Mouse (Mus musculus): Measurements from ENCODE around the gene Myo1b. TPM values are rescaled to one million over a fixed set of nuclear protein-coding genes. Genes with fewer than 3 reads are reported as not detected.
A peak's percentile ranks its signal among the peaks of the same experiment; 100 is the strongest.

The Myo1b gene
- polyA plus RNA-seq, 1 experiment from 2014 or later: 109 TPM

DNA sequence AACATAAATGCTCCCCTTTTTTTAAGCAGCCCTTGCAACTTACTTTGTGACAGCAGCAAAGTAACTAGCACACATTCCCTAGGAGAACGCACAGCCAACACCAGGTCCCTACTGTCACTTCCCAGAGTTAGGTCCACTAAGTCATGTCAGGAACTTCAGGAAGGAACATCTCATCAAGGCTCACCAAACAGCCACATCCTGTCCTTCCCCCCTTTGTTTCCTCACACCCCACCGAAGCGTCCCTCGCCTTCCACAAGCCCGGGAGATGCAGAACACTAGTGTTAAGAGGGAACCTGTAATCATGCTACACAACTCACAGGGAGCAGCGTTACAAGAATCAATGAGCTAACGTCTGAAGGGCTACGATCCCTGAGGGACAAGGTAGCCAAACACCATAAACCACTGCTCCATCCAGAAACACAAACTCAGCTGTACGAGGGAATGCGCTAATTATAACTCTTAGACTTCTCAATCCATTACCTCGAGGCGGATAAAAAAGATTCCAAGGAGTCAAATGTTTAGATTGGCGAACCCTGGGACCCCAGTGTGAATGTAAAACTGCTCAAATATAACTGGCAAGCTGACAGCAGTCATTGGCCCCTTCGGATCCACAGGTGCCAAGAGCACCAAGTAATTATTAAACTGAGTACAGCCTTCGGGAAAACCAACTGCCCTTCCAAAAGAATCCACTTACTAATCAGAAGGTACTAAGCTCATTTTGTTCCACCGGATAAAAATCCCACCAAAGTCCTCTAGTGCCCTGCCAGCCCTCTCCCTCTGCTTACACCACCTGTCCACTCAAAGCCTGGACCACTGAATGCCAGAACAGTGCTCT is 22.1 kb downstream of the Myo1b start:
- no peaks in the 10 kb centered on the region for H3K36me3 ChIP-seq (ENCODE audit: control insufficient read depth, insufficient read depth, low read length)
- ATAC-seq (replicated peaks; ENCODE audit: low FRiP score) (no peak), DNase-seq (ENCODE audit: low spot score) (no peak)
- 88% methylated on average over 16 of the region's 16 CpGs for WGBS
- H3K27me3 ChIP-seq (ENCODE audit: control insufficient read depth, insufficient read depth, low read length): no peaks in the 10 kb centered on the region
- H3K4me1 ChIP-seq (replicated peaks; ENCODE audit: control insufficient read depth, insufficient read depth, low read length): peaks cover 9% of the 10 kb centered on the region; the same call in 1 of the 2 replicates
- H3K4me3 ChIP-seq (ENCODE audit: low read depth, low read length): no peak overlapping the region
- no peaks in the 10 kb centered on the region for H3K9me3 ChIP-seq (ENCODE audit: control insufficient read depth, low read length)
- no peak overlapping the region for H3K4me2 ChIP-seq (ENCODE audit: low read depth, low read length, severe bottlenecking)
- H3K9ac ChIP-seq (ENCODE audit: low read length): no peak overlapping the region
- H3K27ac ChIP-seq (ENCODE audit: low read depth, low read length): no peak overlapping the region

DNA sequence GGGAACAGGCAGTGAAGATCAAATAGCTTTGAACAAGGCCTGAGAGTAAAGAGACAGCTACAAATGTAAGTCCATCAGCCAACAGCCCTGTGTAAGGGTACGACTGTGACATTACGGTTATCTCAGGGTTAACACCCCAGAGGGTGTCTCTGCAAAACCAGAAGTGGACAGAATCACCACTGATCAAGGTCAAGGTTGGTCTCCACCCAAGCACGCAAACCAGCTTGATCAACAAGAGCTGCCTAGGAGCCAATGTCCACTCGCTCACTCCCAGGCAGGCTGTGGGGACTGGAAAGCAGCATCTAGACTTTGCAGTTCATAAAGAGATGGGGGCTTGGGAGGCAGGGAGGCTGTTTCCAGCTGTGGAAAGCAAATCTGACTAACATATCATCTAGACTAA is 23.9 kb downstream of the Myo1b start:
- no peak overlapping the region for H3K4me3 ChIP-seq (ENCODE audit: low read depth, low read length)
- H3K36me3 ChIP-seq (ENCODE audit: control insufficient read depth, insufficient read depth, low read length): no peaks in the 10 kb centered on the region
- DNase-seq (ENCODE audit: low spot score): no peak
- H3K4me1 ChIP-seq (replicated peaks; ENCODE audit: control insufficient read depth, insufficient read depth, low read length): peaks cover 5% of the 10 kb centered on the region; the same call in 1 of the 2 replicates
- WGBS: 95% methylated on average over 4 of the region's 4 CpGs
- no peak overlapping the region for H3K4me2 ChIP-seq (ENCODE audit: low read depth, low read length, severe bottlenecking)
- no peak overlapping the region for H3K27ac ChIP-seq (ENCODE audit: low read depth, low read length)
- H3K9me3 ChIP-seq (ENCODE audit: control insufficient read depth, low read length): no peaks in the 10 kb centered on the region
- H3K9ac ChIP-seq (ENCODE audit: low read length): no peak overlapping the region
- no peaks in the 10 kb centered on the region for H3K27me3 ChIP-seq (ENCODE audit: control insufficient read depth, insufficient read depth, low read length)
- ATAC-seq (replicated peaks; ENCODE audit: low FRiP score): no peak

DNA sequence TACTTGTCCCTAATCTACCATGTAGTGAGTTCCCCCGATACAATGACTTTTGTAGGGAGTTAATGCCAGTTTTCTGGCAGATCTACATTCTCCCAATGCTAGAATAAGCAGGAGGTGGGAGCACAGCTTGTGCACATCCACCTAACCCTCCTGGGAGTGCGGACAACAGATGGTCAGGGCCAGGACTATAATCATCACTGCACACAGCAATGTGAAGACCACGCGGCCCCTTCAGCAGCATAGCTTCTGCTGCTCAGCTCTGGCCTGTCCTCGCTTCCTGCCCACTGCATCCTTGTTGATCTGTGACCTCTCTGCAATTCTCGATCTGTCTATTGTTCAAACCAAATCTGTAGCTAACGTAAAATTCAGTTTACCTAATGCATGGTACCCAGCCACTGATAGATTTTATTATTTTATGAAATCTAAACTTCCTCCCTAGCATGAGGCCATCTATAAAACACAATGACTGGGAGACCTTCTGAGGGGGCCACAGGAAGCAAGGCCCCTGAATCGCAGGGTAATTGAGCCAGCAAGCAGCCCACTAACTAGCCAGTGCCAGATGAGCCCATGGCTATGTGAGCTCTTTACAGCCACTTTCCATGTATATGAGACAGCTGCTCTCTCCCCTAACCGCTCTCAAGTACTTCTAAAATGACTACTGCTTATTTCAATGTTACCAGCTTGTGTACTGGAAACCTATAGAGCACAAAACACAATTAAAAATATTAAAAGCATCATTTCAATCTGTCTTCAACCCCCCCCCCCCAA is 27.6 kb downstream of the Myo1b start:
- Histone ChIP-seq H3K9ac (ENCODE audit: low read length) (no peak overlapping the region), H3K4me1 (replicated peaks; ENCODE audit: control insufficient read depth, insufficient read depth, low read length) (0 out of 2 replicates have a peak, but pooled peaks cover 2% of the 10 kb centered on the region), H3K36me3 (ENCODE audit: control insufficient read depth, insufficient read depth, low read length) (no peaks in the 10 kb centered on the region), H3K4me2 (ENCODE audit: low read depth, low read length, severe bottlenecking) (no peak overlapping the region), H3K27ac (ENCODE audit: low read depth, low read length) (no peak overlapping the region), H3K4me3 (ENCODE audit: low read depth, low read length) (no peak overlapping the region), H3K27me3 (ENCODE audit: control insufficient read depth, insufficient read depth, low read length) (no peaks in the 10 kb centered on the region), H3K9me3 (ENCODE audit: control insufficient read depth, low read length) (no peaks in the 10 kb centered on the region)
- WGBS: 84% methylated on average over 9 of the region's 9 CpGs
- no peak for DNase-seq (ENCODE audit: low spot score)
- ATAC-seq (replicated peaks; ENCODE audit: low FRiP score): peak; percentile 69

DNA sequence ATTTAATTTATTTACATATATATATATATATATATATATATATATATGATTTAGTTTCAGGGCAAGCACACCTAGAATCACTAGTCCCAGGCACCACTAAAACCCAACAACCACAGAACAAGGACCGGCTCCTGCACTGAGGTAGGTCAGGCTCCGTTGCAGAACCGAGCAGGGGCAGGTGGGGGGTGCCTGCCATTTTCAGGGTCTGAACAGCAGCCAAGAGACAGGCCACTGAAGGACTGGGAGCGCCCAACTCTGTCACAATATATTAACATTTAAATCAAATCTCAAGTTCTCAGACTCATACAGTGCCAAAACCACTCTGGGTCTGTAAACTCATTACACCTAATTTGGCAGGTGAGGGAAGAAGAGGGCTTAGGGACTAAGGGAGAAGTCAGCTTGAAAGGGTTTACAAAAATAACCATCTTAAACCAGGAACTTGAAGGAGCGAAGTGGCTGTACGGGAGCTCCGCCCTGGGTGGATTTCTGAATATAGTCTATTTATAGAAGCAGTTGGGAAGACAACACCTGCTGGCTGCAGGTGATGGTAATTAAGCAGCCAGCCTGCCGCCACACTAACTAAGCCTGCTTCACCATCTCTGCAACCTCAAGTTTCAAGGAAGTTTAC is 30.4 kb downstream of the Myo1b start:
- no peak for DNase-seq (ENCODE audit: low spot score)
- Histone ChIP-seq H3K36me3 (ENCODE audit: control insufficient read depth, insufficient read depth, low read length) (peaks cover 4% of the 10 kb centered on the region; the same call in 1 of the 2 replicates), H3K27me3 (ENCODE audit: control insufficient read depth, insufficient read depth, low read length) (no peaks in the 10 kb centered on the region), H3K4me1 (replicated peaks; ENCODE audit: control insufficient read depth, insufficient read depth, low read length) (no peaks in the 10 kb centered on the region), H3K9ac (ENCODE audit: low read length) (no peak overlapping the region), H3K27ac (ENCODE audit: low read depth, low read length) (no peak overlapping the region), H3K4me2 (ENCODE audit: low read depth, low read length, severe bottlenecking) (no peak overlapping the region), H3K4me3 (ENCODE audit: low read depth, low read length) (no peak overlapping the region), H3K9me3 (ENCODE audit: control insufficient read depth, low read length) (no peaks in the 10 kb centered on the region)
- WGBS: 90% methylated on average over 8 of the region's 8 CpGs
- no peak for ATAC-seq (replicated peaks; ENCODE audit: low FRiP score)

GRCm38 (mm10) chr1:51883211-51883610 is 32.7 kb downstream of the Myo1b start:
- Histone ChIP-seq H3K9me3 (ENCODE audit: control insufficient read depth, low read length) (no peaks in the 10 kb centered on the region), H3K27me3 (ENCODE audit: control insufficient read depth, insufficient read depth, low read length) (no peaks in the 10 kb centered on the region), H3K9ac (ENCODE audit: low read length) (no peak overlapping the region), H3K4me3 (ENCODE audit: low read depth, low read length) (no peak overlapping the region), H3K4me1 (replicated peaks; ENCODE audit: control insufficient read depth, insufficient read depth, low read length) (peaks cover 5% of the 10 kb centered on the region; the same call in 1 of the 2 replicates), H3K4me2 (ENCODE audit: low read depth, low read length, severe bottlenecking) (no peak overlapping the region), H3K36me3 (ENCODE audit: control insufficient read depth, insufficient read depth, low read length) (peaks cover 4% of the 10 kb centered on the region; the same call in 1 of the 2 replicates), H3K27ac (ENCODE audit: low read depth, low read length) (no peak overlapping the region)
- ATAC-seq (replicated peaks; ENCODE audit: low FRiP score) (no peak), DNase-seq (ENCODE audit: low spot score) (no peak)
- 97% methylated on average over 2 of the region's 2 CpGs for WGBS

DNA sequence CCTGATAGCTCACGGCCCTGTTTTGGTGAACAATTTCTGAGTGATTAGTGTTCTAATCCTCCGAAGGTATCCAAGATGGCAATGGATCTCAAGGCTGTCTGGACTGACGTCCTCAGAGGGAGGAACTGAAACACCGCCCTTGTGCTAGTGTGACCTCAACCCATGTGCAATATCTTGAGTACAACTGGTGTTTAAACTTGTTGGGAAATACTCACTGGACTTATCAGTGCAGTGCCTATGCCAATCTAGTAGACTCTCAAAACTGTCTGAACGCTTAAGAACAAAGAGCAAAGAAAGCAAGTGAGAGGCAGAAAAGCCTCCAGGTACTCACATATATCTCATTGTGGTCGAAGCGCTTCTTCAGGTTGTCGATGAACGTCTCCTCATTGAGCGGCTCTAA is 33.1 kb downstream of the Myo1b start:
- WGBS: 96% methylated on average over 10 of the region's 10 CpGs
- Histone ChIP-seq H3K4me2 (ENCODE audit: low read depth, low read length, severe bottlenecking) (no peak overlapping the region), H3K27me3 (ENCODE audit: control insufficient read depth, insufficient read depth, low read length) (no peaks in the 10 kb centered on the region), H3K4me1 (replicated peaks; ENCODE audit: control insufficient read depth, insufficient read depth, low read length) (peaks cover 5% of the 10 kb centered on the region; the same call in 1 of the 2 replicates), H3K9ac (ENCODE audit: low read length) (no peak overlapping the region), H3K4me3 (ENCODE audit: low read depth, low read length) (no peak overlapping the region), H3K36me3 (ENCODE audit: control insufficient read depth, insufficient read depth, low read length) (peaks cover 4% of the 10 kb centered on the region; the same call in 1 of the 2 replicates), H3K9me3 (ENCODE audit: control insufficient read depth, low read length) (no peaks in the 10 kb centered on the region), H3K27ac (ENCODE audit: low read depth, low read length) (no peak overlapping the region)
- ATAC-seq (replicated peaks; ENCODE audit: low FRiP score) (no peak), DNase-seq (ENCODE audit: low spot score) (no peak)

DNA sequence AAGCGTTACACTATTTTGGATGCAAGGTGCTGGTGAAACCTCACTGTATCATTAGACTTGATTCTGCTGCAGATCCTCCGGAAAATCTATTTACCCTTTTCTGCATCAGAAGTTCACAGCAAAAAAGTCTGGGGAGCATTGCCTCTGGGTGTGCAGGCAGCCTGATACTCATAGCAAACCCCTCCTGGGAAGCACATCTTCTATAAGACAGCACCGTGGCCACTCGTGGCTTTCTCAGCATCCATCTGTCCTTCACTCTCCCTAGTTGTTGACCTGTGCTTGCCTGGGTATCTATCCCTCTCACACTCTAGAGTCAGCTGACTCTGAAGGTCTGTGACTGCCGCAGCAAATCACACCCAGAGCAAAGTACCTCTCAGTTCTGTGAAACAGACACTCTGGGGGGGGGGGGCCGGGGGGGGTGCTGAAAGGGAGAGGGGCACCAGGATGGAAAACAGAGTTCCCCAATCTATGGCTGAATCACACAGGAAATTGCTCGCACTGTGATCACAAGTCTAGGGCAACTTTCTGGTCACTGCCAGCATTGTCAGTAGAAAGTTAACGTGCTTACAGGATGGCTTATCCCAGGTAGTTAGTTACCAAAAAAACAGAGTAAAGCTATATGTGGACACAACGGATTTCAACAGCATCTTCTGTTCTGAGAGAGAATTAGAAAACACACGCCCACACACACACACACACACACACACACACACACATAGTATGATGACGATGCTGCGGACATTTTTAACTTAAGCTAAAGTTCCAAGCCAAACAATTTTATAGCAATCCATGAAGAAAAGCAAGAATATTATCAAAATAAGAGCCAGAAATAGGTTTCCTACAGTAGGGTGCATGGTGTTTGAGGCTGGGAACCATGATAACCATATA is 35.7 kb downstream of the Myo1b start:
- H3K4me1 ChIP-seq (replicated peaks; ENCODE audit: control insufficient read depth, insufficient read depth, low read length): peaks cover 5% of the 10 kb centered on the region; the same call in 1 of the 2 replicates
- ATAC-seq (replicated peaks; ENCODE audit: low FRiP score) (no peak), DNase-seq (ENCODE audit: low spot score) (no peak)
- H3K4me3 ChIP-seq (ENCODE audit: low read depth, low read length): no peak overlapping the region
- no peaks in the 10 kb centered on the region for H3K27me3 ChIP-seq (ENCODE audit: control insufficient read depth, insufficient read depth, low read length)
- no peak overlapping the region for H3K27ac ChIP-seq (ENCODE audit: low read depth, low read length)
- no peaks in the 10 kb centered on the region for H3K9me3 ChIP-seq (ENCODE audit: control insufficient read depth, low read length)
- whole genome bisulfite sequencing: 64% methylated on average over 12 of the region's 12 CpGs
- no peak overlapping the region for H3K9ac ChIP-seq (ENCODE audit: low read length)
- no peak overlapping the region for H3K4me2 ChIP-seq (ENCODE audit: low read depth, low read length, severe bottlenecking)
- H3K36me3 ChIP-seq (ENCODE audit: control insufficient read depth, insufficient read depth, low read length): peaks cover 4% of the 10 kb centered on the region; the same call in 1 of the 2 replicates
